Mouse (Mus musculus): Measurements from ENCODE around the gene Sez6. TPM values are rescaled to one million over a fixed set of nuclear protein-coding genes. Genes with fewer than 3 reads are reported as not detected.

The Sez6 gene
- total RNA-seq, 2 experiments from 2014 or later = 0.25 TPM; not detected in 1

- H3K4me3 ChIP-seq = no peak overlapping the region
- TF ChIP-seq CTCF (IDR thresholded peaks at IDR 0.05) = no peak
- H3K27ac ChIP-seq = no peak overlapping the region
- intact Hi-C loops (cut with DNase I) = no loop called here
- no peak for DNase-seq
Observed at GRCm38 (mm10) chr11:77962946-77963345, 32.3 kb downstream of the Sez6 start.

GRCm38 (mm10) chr11:77964415-77965095, 34.0 kb downstream of the Sez6 start:
- no peak for DNase-seq
- Histone ChIP-seq H3K4me3 (no peak overlapping the region), H3K27ac (no peak overlapping the region)
- intact Hi-C loops (cut with DNase I) = loop anchor here (5.0 kb wide), 2 partner anchors 92 to 202 kb away; partner anchors contain the start of gene Myo18a
- no peak for TF ChIP-seq CTCF (IDR thresholded peaks at IDR 0.05)

DNA sequence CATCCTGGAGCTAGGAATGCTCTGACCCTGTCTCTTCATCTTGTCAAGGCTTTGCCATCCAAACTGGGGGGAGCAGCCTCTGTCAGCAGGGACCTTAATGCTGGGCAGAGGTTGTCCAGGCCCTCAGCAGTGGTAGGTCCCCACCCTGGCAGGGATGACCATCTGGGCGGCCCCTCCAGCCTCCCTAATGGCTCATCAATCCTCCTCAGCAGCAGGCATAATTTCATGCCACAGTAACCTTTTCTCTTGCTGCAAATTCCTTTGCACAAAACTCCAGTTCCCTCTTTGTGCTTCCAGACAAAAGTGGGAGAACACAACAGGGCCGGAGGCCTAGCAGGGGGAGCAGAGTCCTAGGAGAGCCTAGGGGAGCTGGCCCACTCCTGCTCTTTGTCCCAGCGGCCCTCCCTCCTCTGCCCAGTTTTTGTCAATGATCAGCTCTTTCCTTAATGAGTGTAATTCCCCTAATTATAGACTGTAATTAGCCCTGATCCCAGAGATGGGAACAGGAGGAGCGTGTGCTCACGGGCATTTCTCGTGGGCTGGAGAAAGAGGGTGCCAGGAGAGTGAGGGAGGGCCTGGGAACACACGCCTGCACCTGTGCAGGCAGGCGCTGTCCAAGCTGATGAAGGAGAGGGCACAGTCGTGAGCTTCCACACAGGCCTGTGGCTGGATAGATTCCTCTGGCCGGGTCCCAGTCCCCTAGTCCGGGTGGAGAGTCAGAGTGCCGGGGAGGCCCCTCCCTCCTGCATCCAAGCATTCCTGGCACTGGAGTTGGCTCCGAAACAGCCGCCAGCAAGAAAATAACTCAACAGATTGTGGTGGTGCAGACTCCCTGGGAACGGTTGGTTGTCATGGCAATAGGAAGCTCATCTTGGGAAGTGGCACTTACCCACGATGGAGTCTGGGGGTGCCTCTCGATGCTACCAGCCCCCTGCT, 34.8 kb downstream of the Sez6 start:
- TF ChIP-seq CTCF (IDR thresholded peaks at IDR 0.05) = no peak
- no peak overlapping the region for H3K27ac ChIP-seq
- H3K4me3 ChIP-seq = no peak overlapping the region
- intact Hi-C loops (cut with DNase I) = loop anchor here (5.0 kb wide), 2 partner anchors 93 to 203 kb away; partner anchors contain the start of gene Myo18a
- DNase-seq = no peak

- H3K27ac ChIP-seq = no peak overlapping the region
- no peak for DNase-seq
- TF ChIP-seq CTCF (IDR thresholded peaks at IDR 0.05) = no peak
- H3K4me3 ChIP-seq = no peak overlapping the region
- intact Hi-C loops (cut with DNase I) = loop anchor here (5.0 kb wide), 2 partner anchors 94 to 204 kb away; partner anchors contain the start of gene Myo18a
Observed at GRCm38 (mm10) chr11:77966037-77966391, 35.4 kb downstream of the Sez6 start.

DNA sequence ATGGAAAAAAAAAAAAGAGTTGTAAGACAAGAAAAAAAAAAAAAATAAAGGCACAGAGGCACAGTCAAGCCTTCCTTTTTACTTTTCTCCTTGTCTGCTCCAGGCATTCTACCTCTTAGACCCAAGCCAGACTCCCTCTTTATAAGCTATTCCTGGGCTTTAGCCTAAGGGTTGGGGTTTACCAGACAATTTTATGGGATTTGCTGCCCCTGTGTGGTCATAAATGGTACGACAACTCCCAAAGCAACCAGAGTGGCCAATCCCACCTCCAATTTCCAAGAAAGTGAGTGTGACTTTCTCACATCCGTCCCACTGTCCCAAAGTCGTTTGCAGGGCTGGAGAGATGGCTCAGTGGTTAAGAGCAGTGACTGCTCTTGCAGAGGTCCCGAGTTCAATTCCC, 36.5 kb downstream of the Sez6 start:
- intact Hi-C loops (cut with DNase I) = loop anchor here (1.0 to 5.0 kb wide), 3 partner anchors 95 to 205 kb away; partner anchors contain the start of gene Myo18a
- peak; percentile 82 for TF ChIP-seq CTCF (IDR thresholded peaks at IDR 0.05)
- Histone ChIP-seq H3K27ac (no peak overlapping the region), H3K4me3 (no peak overlapping the region)
- DNase-seq = peak; percentile 64

GRCm38 (mm10) chr11:77968786-77969185, 38.2 kb downstream of the Sez6 start:
- TF ChIP-seq CTCF (IDR thresholded peaks at IDR 0.05) = no peak
- intact Hi-C loops (cut with DNase I) = loop anchor here (5.0 kb wide), 2 partner anchors 96 to 206 kb away; partner anchors contain the start of gene Myo18a
- Histone ChIP-seq H3K4me3 (no peak overlapping the region), H3K27ac (no peak overlapping the region)
- no peak for DNase-seq

GRCm38 (mm10) chr11:77970718-77971117, 40.1 kb downstream of the Sez6 start:
- no peak for DNase-seq
- TF ChIP-seq CTCF (IDR thresholded peaks at IDR 0.05) = peak; percentile 25; the same call in 1 of the 2 replicates
- Histone ChIP-seq H3K27ac (no peak overlapping the region), H3K4me3 (no peak overlapping the region)
- intact Hi-C loops (cut with DNase I) = no loop called here

GRCm38 (mm10) chr11:77973520-77973919, 42.9 kb downstream of the Sez6 start:
- TF ChIP-seq CTCF (IDR thresholded peaks at IDR 0.05) = no peak
- peak overlapping the region; percentile 49 for H3K4me3 ChIP-seq
- DNase-seq = no peak
- intact Hi-C loops (cut with DNase I) = no loop called here
- peak overlapping the region; percentile 48 for H3K27ac ChIP-seq

DNA sequence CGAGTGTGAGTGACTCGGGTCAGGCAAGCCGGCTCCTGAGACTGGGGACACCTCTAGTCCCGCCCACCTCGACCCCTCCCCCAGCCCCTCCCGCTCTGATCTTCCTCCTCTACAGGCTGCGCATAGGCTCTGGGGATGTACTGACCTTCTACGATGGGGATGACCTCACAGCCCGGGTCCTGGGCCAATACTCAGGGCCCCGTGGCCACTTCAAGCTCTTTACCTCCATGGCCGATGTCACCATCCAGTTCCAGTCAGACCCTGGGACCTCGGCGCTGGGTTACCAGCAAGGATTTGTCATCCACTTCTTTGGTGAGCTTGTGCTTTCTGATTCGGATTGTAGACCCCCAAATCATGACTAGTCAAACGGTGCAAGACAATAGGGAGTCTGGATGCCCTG, 43.7 kb downstream of the Sez6 start:
- H3K27ac ChIP-seq = no peak overlapping the region
- peak overlapping the region; percentile 49 for H3K4me3 ChIP-seq
- no peak for TF ChIP-seq CTCF (IDR thresholded peaks at IDR 0.05)
- intact Hi-C loops (cut with DNase I) = no loop called here
- no peak for DNase-seq

DNA sequence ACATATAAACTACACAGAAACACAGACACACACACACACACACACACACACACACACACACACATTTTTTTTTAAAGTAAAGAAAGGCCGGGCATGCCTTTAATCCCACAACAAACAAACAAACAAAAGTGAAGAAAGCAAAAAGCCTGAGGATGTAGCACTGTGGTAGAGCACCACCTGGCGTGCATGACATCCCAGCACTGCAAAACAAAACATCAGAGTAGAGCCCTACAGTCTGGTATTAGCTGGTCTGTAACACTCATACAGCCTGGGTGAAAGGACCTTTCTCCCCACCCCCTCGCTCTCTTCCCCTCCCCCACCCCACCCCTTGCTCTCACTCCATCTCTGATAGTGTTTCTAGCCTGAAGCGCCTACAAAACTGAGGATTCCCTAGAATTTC, 45.3 kb downstream of the Sez6 start:
- Histone ChIP-seq H3K27ac (no peak overlapping the region), H3K4me3 (no peak overlapping the region)
- no peak for TF ChIP-seq CTCF (IDR thresholded peaks at IDR 0.05)
- intact Hi-C loops (cut with DNase I) = no loop called here
- DNase-seq = no peak

GRCm38 (mm10) chr11:77978161-77978560, 47.6 kb downstream of the Sez6 start:
- H3K27ac ChIP-seq = no peak overlapping the region
- no peak for DNase-seq
- TF ChIP-seq CTCF (IDR thresholded peaks at IDR 0.05) = no peak
- intact Hi-C loops (cut with DNase I) = no loop called here
- H3K4me3 ChIP-seq = no peak overlapping the region

DNA sequence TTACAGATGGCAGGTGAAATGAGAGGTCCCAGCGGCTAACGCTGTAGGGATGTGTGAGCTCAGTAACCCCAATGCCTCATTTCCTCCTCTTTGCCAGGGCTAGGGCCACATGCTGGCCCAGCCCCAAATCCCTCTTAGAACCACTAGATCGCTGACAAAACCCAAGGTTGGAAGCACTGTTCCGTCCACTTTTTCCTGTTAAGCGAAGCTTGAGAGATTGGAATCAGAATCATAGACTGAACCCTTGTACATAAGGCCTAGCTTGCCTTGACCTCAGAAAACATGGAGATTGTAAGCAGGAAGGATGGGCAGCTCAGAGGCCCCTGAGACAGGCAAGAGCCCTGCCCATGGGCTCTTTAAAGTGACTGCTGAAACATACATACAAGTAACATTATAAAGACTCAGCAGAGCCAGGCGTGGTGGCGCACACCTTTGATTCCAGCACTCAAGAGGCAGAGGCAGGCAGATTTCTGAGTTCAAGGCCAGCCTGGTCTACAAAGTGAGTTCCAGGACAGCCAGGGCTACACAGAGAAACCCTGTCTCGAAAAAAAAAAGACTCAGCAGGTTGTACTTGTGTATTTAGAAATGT, 48.7 kb downstream of the Sez6 start:
- DNase-seq = no peak
- H3K27ac ChIP-seq = no peak overlapping the region
- intact Hi-C loops (cut with DNase I) = no loop called here
- TF ChIP-seq CTCF (IDR thresholded peaks at IDR 0.05) = no peak
- H3K4me3 ChIP-seq = no peak overlapping the region
